Mouse (Mus musculus): ENCODE data around the gene Ppia. TPM values are rescaled to one million over a fixed set of nuclear protein-coding genes. Genes with fewer than 3 reads are reported as not detected.
"Not testable (repeated sequence)": the region's sequence is repeated elsewhere in the genome, so short reads cannot be mapped to it uniquely, and the experiment has no call there.

The Ppia gene
- polyA plus RNA-seq, 1 experiment from 2014 or later, result 2,332 TPM

DNA sequence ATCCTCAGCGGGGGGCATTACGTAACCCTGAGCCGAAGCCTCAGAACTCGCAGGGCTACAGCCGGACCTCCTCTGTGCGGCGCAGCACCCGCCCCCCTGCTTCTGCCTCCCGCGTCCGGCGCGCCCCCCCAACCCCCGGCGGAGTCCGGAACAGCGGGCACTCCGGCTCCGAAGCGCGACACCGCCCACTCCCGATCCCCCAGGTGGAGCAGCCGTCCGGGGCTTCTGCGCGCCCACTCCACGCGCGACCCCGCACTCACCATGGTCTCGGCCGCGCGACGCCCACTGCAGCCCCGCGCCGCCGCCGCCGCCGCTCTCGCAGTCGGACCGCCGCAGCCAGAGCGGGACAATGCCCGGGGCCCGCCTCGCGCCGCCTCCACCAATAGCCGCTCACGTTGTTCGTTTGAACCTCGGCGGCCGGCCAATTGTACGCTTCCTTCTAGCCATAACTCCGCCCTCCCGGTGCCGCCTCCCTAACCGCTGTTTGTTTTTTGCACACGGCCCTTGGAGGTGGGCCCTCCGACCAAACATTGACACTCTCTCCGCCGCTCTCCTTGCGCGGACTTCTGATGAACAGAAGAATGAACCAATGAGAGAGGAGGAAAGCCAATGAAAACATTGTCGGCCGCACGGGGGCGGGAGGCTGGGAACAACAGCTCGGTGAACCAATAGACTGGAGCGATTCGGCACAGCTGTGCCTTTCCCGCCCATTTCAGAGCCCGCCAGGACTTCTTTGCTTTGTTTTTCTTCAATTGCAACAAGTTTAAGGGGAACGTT is 29.0 kb downstream of the Ppia start, which contains the start of gene H2afv:
TSS of gene H2afv (minus strand) at position 367 of the 777 bp plus-strand sequence.
- DNase-seq (peak; percentile 99), ATAC-seq (peak; percentile 97)
- peak; percentile 63 for TF ChIP-seq CTCF (IDR thresholded peaks at IDR 0.05; ENCODE audit: low read depth)
- peak; percentile 74 for TF ChIP-seq EP300 (IDR thresholded peaks at IDR 0.05; ENCODE audit: low read depth)
- Histone ChIP-seq H3K9ac (replicated peaks) (peak within 1 kb of the TSS; percentile 87), H3K9me3 (ENCODE audit: low read length) (no peaks in the 10 kb centered on the region), H3K4me2 (ENCODE audit: low read depth, low read length) (peak within 1 kb of the TSS; percentile 82), H3K4me1 (ENCODE audit: insufficient read depth) (peaks cover 4% of the 10 kb centered on the region; the same call in 1 of the 2 replicates), H3K27ac (ENCODE audit: low read depth) (peak within 1 kb of the TSS; percentile 90), H3K4me3 (ENCODE audit: low read depth, low read length) (peak within 1 kb of the TSS; percentile 69), H3K36me3 (replicated peaks; ENCODE audit: insufficient read depth, low read length) (peaks cover 10% of the 10 kb centered on the region), H3K27me3 (ENCODE audit: insufficient read depth, low read length) (no peaks in the 10 kb centered on the region)
- under 1% methylated on average over 70 of the region's 80 CpGs for WGBS (ENCODE audit: insufficient replicate concordance)

DNA sequence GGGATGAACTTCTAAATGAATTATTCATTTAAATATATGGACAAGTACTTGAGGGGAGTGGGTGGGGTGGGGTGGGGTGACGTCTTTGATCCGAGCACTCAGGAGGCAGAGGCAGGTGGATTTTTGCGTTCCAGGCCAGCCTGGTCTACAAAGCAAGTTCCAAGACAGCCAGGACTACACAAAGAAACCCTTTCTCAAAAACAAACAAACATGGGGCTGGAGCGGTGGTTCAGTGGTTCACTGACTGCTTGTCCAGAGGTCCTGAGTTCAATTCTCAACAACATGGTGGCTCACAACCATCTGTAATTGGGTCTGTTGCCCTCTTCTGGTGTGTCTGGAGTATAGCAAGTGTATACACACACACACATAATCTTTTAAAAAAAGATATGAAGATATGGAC is 30.2 kb downstream of the Ppia start:
- H3K4me2 ChIP-seq (ENCODE audit: low read depth, low read length), result peak overlapping the region; percentile 65; the same call in 1 of the 2 replicates
- 76% methylated on average over 4 of the region's 4 CpGs for WGBS (ENCODE audit: insufficient replicate concordance)
- no peaks in the 10 kb centered on the region for H3K27me3 ChIP-seq (ENCODE audit: insufficient read depth, low read length)
- peaks cover 4% of the 10 kb centered on the region; the same call in 1 of the 2 replicates for H3K4me1 ChIP-seq (ENCODE audit: insufficient read depth)
- no peak for TF ChIP-seq EP300 (IDR thresholded peaks at IDR 0.05; ENCODE audit: low read depth)
- no peak for TF ChIP-seq CTCF (IDR thresholded peaks at IDR 0.05; ENCODE audit: low read depth)
- peaks cover 9% of the 10 kb centered on the region for H3K36me3 ChIP-seq (replicated peaks; ENCODE audit: insufficient read depth, low read length)
- no peak overlapping the region for H3K9ac ChIP-seq (replicated peaks)
- H3K4me3 ChIP-seq (ENCODE audit: low read depth, low read length), result no peak overlapping the region
- H3K9me3 ChIP-seq (ENCODE audit: low read length), result no peaks in the 10 kb centered on the region
- DNase-seq (no peak), ATAC-seq (no peak)
- H3K27ac ChIP-seq (ENCODE audit: low read depth), result peak overlapping the region; percentile 71

DNA sequence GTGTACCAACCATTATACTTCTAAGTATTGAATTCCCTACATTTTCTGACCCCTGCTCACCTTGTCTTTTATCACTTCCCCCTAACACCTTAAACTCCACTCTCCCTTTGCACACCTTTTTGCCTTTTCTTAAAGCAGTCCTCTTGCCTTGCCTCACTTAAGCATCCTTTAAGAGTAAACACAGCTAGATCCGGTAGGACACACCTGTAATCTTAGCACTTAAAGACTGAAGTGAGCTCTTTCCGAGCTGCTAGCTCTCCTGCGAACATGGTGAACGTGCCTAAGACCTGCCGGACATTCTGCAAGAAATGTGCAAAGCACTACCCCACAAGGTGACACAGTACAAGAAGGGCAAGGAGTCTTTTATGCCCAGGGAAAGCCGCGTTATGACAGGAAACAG is 30.7 kb downstream of the Ppia start:
- H3K27ac ChIP-seq (ENCODE audit: low read depth), result no peak overlapping the region
- 86% methylated on average over 7 of the region's 7 CpGs for WGBS (ENCODE audit: insufficient replicate concordance)
- no peak for DNase-seq
- no peak overlapping the region for H3K9ac ChIP-seq (replicated peaks)
- no peak overlapping the region for H3K4me2 ChIP-seq (ENCODE audit: low read depth, low read length)
- H3K36me3 ChIP-seq (replicated peaks; ENCODE audit: insufficient read depth, low read length), result peaks cover 7% of the 10 kb centered on the region; the same call in 1 of the 2 replicates
- no peak for ATAC-seq
- H3K9me3 ChIP-seq (ENCODE audit: low read length), result no peaks in the 10 kb centered on the region
- H3K4me1 ChIP-seq (ENCODE audit: insufficient read depth), result peaks cover 4% of the 10 kb centered on the region; the same call in 1 of the 2 replicates
- H3K27me3 ChIP-seq (ENCODE audit: insufficient read depth, low read length), result no peaks in the 10 kb centered on the region
- H3K4me3 ChIP-seq (ENCODE audit: low read depth, low read length), result no peak overlapping the region
- TF ChIP-seq CTCF (IDR thresholded peaks at IDR 0.05; ENCODE audit: low read depth) (no peak), EP300 (IDR thresholded peaks at IDR 0.05; ENCODE audit: low read depth) (no peak)

DNA sequence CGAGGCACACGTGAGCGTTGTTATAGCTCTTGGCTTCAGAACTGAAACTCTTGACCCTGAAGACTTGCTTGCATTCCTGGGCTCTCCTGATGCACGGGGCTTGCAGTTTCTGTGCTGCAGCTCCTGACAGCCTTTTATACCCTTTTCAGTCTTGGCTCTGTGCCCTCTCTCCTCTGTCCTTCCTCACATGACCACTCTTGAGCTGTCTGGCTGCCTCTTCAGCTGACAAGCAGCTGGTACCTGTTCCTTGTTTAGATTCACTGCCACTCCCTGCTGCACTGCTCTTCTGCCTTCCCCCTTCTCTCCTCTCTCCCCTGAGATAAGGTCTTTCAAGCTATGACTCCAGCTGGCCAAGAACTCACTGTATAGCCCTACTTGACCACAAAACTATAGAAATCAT is 32.2 kb downstream of the Ppia start:
- Histone ChIP-seq H3K9ac (replicated peaks) (no peak overlapping the region), H3K9me3 (ENCODE audit: low read length) (no peaks in the 10 kb centered on the region), H3K4me3 (ENCODE audit: low read depth, low read length) (no peak overlapping the region), H3K27me3 (ENCODE audit: insufficient read depth, low read length) (no peaks in the 10 kb centered on the region), H3K27ac (ENCODE audit: low read depth) (no peak overlapping the region), H3K4me1 (ENCODE audit: insufficient read depth) (peaks cover 4% of the 10 kb centered on the region; the same call in 1 of the 2 replicates), H3K36me3 (replicated peaks; ENCODE audit: insufficient read depth, low read length) (no peaks in the 10 kb centered on the region), H3K4me2 (ENCODE audit: low read depth, low read length) (no peak overlapping the region)
- no peak for ATAC-seq
- 79% methylated on average over 4 of the region's 4 CpGs for WGBS (ENCODE audit: insufficient replicate concordance)
- TF ChIP-seq EP300 (IDR thresholded peaks at IDR 0.05; ENCODE audit: low read depth) (no peak), CTCF (IDR thresholded peaks at IDR 0.05; ENCODE audit: low read depth) (no peak)
- DNase-seq, result no peak

DNA sequence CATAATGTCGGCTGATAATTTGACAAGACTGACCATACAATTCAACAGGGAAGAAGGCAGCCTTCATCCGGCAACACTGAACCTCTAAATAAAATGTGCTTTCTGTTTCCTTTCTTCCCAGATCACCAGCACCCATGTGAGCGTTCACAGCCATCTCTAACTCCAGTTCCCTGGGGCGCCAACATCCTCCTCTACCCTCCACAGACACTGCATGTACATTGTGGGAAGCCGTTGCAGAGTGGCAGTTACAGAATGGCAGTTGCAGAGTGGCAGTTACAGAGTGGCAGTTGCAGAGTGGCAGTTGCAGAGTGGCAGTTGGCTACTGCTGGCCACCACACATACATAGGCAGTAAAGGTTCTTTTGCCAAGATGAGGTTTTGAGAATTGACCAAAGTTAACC is 32.9 kb downstream of the Ppia start:
- not testable (repeated sequence) for H3K9ac ChIP-seq (replicated peaks); H3K4me2 ChIP-seq (ENCODE audit: low read depth, low read length); H3K27ac ChIP-seq (ENCODE audit: low read depth); H3K4me3 ChIP-seq (ENCODE audit: low read depth, low read length); ATAC-seq; DNase-seq; H3K27me3 ChIP-seq (ENCODE audit: insufficient read depth, low read length); H3K9me3 ChIP-seq (ENCODE audit: low read length); H3K36me3 ChIP-seq (replicated peaks; ENCODE audit: insufficient read depth, low read length); H3K4me1 ChIP-seq (ENCODE audit: insufficient read depth)
- WGBS (ENCODE audit: insufficient replicate concordance), result 86% methylated on average over 5 of the region's 5 CpGs

DNA sequence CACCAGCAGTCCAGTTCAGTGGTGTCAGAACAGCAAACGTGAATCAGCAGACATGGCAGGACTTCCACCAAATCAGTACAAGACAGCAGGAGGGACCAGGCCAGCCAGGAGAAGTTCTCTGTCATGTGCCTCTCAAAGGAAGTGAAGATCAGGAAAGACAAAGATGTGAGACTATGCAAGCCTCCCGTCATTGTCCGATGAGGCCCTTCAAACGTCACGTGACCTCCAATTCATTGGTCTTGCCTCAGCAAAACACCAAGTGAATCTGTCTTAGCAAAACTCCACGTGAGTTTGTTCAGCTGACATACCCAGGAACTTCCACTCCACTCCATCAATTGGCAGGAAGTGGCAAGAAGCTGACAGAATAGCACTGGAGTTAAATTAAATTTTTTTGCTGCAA is 40.8 kb downstream of the Ppia start:
- DNase-seq (no peak), ATAC-seq (no peak)
- Histone ChIP-seq H3K27ac (ENCODE audit: low read depth) (no peak overlapping the region), H3K4me2 (ENCODE audit: low read depth, low read length) (no peak overlapping the region), H3K9ac (replicated peaks) (no peak overlapping the region), H3K36me3 (replicated peaks; ENCODE audit: insufficient read depth, low read length) (no peaks in the 10 kb centered on the region), H3K9me3 (ENCODE audit: low read length) (no peaks in the 10 kb centered on the region), H3K4me3 (ENCODE audit: low read depth, low read length) (no peak overlapping the region), H3K27me3 (ENCODE audit: insufficient read depth, low read length) (no peaks in the 10 kb centered on the region), H3K4me1 (ENCODE audit: insufficient read depth) (no peaks in the 10 kb centered on the region)
- 65% methylated on average over 6 of the region's 6 CpGs for WGBS (ENCODE audit: insufficient replicate concordance)
- TF ChIP-seq EP300 (IDR thresholded peaks at IDR 0.05; ENCODE audit: low read depth) (no peak), CTCF (IDR thresholded peaks at IDR 0.05; ENCODE audit: low read depth) (no peak)

Data from liver, postnatal 0 days (tissue).